Mouse (Mus musculus) small intestine, adult 2 months (tissue): ENCODE measurements at regions not wholly inside any gene's neighbourhood (a gene's known extent, or its start where the extent isn't known, plus 50 kb on each side); places are given as distances from the start of the nearest gene placed in this dataset.
"Not testable (repeated sequence)": the region's sequence is repeated elsewhere in the genome, so short reads cannot be mapped to it uniquely, and the experiment has no call there.

Source experiments
- H3K27ac ChIP-seq: fragments of 200-500 bp; 2 replicates; pipeline ENCODE4 v1.5.1; 2012; ENCODE audit warnings: low read depth, low read length, control low read depth, inconsistent platforms; ENCODE audit not compliant: insufficient read depth
- H3K27me3 ChIP-seq: fragments of 200-500 bp; 2 replicates; pipeline ENCODE4 v1.6.1; 2012; ENCODE audit warnings: mild to moderate bottlenecking, moderate library complexity, low read length, inconsistent platforms; ENCODE audit not compliant: control insufficient read depth, insufficient read depth
- H3K36me3 ChIP-seq: fragments of 200-500 bp; 2 replicates; pipeline ENCODE4 v1.6.1; 2012; ENCODE audit warnings: mild to moderate bottlenecking, low read length, control low read depth, inconsistent platforms; ENCODE audit not compliant: control insufficient read depth, insufficient read depth
- H3K4me1 ChIP-seq: fragments of 200-500 bp; 2 replicates; pipeline ENCODE4 v1.6.1; 2012; ENCODE audit warnings: low read length, inconsistent platforms, mixed read lengths; ENCODE audit not compliant: control insufficient read depth, insufficient read depth, insufficient read length
- H3K4me3 ChIP-seq: fragments of 200-500 bp; 2 replicates; pipeline ENCODE4 v1.5.1; 2012; ENCODE audit warnings: low read depth, mild to moderate bottlenecking, control low read depth, inconsistent platforms, low read length, moderate library complexity
- CTCF ChIP-seq: fragments of 200-500 bp; IDR thresholded peaks from 2 replicates; pipeline ENCODE4 v1.5.1; 2012; ENCODE audit warnings: low read depth, mild to moderate bottlenecking, control low read depth, inconsistent platforms, low read length, moderate library complexity, mixed read lengths; ENCODE audit not compliant: insufficient replicate concordance, insufficient read length; ENCODE audit errors: extremely low read depth
- POLR2A ChIP-seq: fragments of 200-500 bp; IDR thresholded peaks from 2 replicates; pipeline ENCODE4 v1.6.1; 2012; ENCODE audit warnings: low read depth, mild to moderate bottlenecking, control low read depth, inconsistent platforms, low read length, moderate library complexity
- WGBS: fragments of 180-500 bp; shearing (Covaris S2); methylation state at CpG from one replicate; pipeline ENCODE4 v1.1.7; 2018; 5-methylcytosine and 5-hydroxymethylcytosine counted together

DNA sequence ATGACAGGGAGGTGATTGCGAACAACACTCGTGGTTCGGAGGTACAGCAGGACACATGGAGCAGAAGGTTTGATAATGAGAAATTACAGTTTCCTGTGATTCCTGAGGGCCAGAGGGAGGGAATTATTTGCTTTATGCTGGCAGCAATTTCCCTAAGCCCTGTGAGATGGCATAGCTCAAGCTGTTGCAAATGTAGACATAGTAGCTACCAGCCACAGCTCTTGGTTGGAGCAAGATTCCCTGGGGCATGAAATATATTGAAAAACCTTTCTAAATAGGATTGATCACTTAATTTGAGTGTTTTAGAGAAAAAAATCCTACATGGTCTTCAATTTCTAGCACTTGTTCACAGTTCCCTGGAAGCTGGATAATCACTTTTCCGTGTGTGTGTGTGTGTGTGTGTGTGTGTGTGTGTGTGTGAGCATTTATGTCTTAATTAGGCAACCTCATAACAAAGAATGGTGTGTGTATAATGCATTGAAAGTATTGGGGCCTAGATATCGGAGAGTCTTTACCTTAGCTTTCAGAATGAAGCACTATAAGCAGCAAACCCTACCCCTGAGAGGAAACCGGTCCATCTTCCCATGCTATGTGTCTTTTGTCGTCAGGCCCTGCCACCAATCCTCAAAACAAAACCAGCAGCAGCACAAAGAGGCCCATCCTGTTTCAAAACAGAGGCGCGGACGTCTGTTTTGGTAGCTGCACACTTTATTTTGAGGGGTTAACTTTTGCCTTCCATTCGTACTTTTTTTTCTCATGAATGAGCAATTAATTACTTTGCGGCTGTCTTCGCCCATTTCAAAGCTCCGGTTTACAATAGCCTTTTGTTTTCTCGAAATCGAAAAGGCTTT, 172.7 kb upstream of the G2e3 start:
- Histone ChIP-seq H3K27me3 (no peaks in the 10 kb centered on the region), H3K4me1 (no peaks in the 10 kb centered on the region), H3K4me3 (no peak overlapping the region), H3K27ac (no peak overlapping the region), H3K36me3 (no peaks in the 10 kb centered on the region)
- WGBS = 55% methylated on average over 16 of the region's 16 CpGs
- no peak for TF ChIP-seq CTCF
- TF ChIP-seq POLR2A = no peak

DNA sequence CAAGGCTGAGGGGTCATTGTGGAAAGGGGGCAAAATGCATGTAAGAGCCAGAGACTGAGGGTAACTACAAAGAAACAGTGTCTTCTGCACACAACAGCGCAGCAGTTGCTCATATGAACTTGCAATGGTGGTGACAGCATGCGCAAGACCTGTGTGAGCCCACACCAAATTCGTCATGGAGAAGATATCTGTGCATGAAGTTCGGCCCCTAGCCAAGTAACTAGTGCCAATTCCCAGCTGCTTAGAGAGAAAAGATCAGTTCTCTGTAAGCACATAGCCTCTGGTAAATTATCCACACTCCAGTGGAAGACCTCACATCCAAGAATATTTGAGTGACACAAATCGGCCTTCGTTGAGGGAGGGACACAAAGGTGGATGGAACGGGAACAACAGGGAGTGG, 182.7 kb upstream of the G2e3 start:
- Histone ChIP-seq H3K36me3 (no peaks in the 10 kb centered on the region), H3K4me3 (no peak overlapping the region), H3K27ac (no peak overlapping the region), H3K4me1 (no peaks in the 10 kb centered on the region), H3K27me3 (no peaks in the 10 kb centered on the region)
- TF ChIP-seq CTCF (no peak), POLR2A (no peak)
- WGBS = 90% methylated on average over 7 of the region's 7 CpGs

- Histone ChIP-seq H3K36me3 (no peaks in the 10 kb centered on the region), H3K27me3 (no peaks in the 10 kb centered on the region), H3K4me1 (no peaks in the 10 kb centered on the region), H3K27ac (no peak overlapping the region), H3K4me3 (no peak overlapping the region)
- TF ChIP-seq POLR2A = no peak
- no peak for TF ChIP-seq CTCF
- WGBS = 84% methylated on average over 1 of the region's 1 CpGs
These were observed 186.9 kb upstream of the G2e3 start for GRCm38 (mm10) chr12:51160995-51161394.

DNA sequence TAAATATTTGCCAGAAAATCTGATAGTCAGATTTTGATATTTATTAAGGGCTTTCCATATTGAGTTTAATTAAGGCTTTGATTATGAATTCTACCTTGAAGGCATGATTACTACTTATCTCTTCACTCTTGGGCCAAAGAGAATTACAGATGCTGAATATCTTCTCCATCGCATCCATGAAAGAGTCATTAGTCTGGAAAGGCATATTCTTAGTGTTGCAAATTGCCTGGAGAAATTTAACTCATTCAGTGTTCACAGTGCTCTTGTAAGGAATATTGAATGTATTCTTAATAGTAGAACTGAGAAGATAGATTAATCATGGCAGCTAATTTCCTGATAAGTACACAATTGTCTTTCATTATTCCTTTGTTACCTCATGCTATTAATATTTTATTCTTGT, 187.7 kb upstream of the G2e3 start:
- H3K36me3 ChIP-seq = no peaks in the 10 kb centered on the region
- no peaks in the 10 kb centered on the region for H3K27me3 ChIP-seq
- no peaks in the 10 kb centered on the region for H3K4me1 ChIP-seq
- WGBS = 87% methylated on average over 1 of the region's 1 CpGs
- TF ChIP-seq CTCF = no peak
- TF ChIP-seq POLR2A = no peak
- no peak overlapping the region for H3K4me3 ChIP-seq
- no peak overlapping the region for H3K27ac ChIP-seq

- Histone ChIP-seq H3K27me3 (no peaks in the 10 kb centered on the region), H3K27ac (no peak overlapping the region), H3K4me1 (no peaks in the 10 kb centered on the region), H3K4me3 (no peak overlapping the region), H3K36me3 (no peaks in the 10 kb centered on the region)
- TF ChIP-seq CTCF (no peak), POLR2A (no peak)
- WGBS = 57% methylated on average over 8 of the region's 8 CpGs
These were observed 199.9 kb upstream of the G2e3 start for GRCm38 (mm10) chr12:51147963-51148362.

DNA sequence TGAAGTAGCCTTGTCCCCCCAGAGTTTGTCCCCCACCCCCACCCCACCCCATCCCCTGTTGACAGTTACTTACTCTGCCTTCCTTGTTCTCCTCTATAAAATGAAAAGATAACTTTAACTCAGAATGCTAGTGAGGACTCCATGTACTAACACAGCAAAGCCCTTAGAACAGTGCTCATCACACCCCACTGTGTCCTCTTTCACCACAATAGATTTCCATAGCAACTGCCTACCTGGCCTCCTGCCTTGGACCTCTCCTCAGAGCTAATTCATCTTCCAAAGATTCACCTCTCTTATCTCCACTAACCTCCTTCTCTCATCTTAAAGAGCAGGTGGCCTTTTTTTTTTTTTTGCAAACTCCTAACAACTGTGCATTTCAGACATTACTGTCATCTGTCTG, 204.0 kb upstream of the G2e3 start:
- Histone ChIP-seq H3K27ac (no peak overlapping the region), H3K4me1 (no peaks in the 10 kb centered on the region), H3K36me3 (no peaks in the 10 kb centered on the region), H3K27me3 (no peaks in the 10 kb centered on the region), H3K4me3 (no peak overlapping the region)
- TF ChIP-seq CTCF (no peak), POLR2A (no peak)

DNA sequence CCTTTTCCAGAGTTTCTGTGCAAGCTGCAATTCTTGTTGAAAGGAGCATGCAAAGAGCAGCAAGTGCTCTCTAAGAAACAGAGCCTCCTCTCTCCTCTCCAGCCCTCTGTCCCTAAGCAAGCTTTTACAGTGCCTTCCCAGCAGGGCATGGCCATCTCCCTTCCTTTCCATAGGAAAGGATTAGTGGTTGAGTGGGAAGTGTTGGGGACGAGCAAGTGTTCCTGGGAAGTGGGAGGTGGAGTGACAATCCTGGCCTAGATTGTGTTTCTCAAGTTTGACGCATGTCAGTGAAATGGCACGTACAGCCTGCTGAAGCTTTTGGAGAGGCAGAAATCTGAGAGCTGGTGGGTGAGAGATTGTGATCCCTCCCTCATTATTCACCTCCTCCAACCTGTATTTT, 204.7 kb upstream of the G2e3 start:
- Histone ChIP-seq H3K27ac (no peak overlapping the region), H3K4me1 (no peaks in the 10 kb centered on the region), H3K4me3 (no peak overlapping the region), H3K36me3 (no peaks in the 10 kb centered on the region), H3K27me3 (no peaks in the 10 kb centered on the region)
- TF ChIP-seq POLR2A = no peak
- WGBS = 52% methylated on average over 3 of the region's 3 CpGs

DNA sequence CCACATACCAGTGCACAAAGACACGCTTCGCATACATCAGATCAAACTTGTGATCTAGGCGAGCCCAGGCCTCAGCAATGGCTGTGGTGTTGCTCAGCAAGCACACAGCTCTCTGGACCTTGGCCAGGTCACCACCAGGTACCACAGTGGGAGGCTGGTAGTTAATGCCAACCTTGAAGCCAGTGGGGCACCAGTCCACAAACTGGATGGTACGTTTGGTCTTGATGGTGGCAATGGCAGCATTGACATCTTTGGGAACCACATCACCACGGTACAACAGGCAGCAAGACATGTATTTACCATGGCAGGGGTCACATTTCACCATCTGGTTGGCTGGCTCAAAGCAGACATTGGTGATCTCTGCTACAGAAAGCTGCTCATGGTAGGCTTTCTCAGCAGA, 214.2 kb upstream of the G2e3 start:
- 80% methylated on average over 5 of the region's 5 CpGs for WGBS

More for the DNA sequence above, 214.2 kb upstream of the G2e3 start:
- H3K27me3 ChIP-seq, H3K4me1 ChIP-seq, H3K36me3 ChIP-seq, H3K4me3 ChIP-seq, H3K27ac ChIP-seq: not testable (repeated sequence)
